Mouse (Mus musculus): ENCODE results near the gene Sv2c.

GRCm38 (mm10) chr13:96131911-96132310 lies 466 bp downstream of the Sv2c start:
- TF ChIP-seq POLR2A (IDR thresholded peaks at IDR 0.05; ENCODE audit: low read depth, low read length): no peak
- no peak for TF ChIP-seq CTCF (conservative IDR thresholded peaks at IDR 0.05; ENCODE audit: insufficient read depth, insufficient read length, low read depth, low read length)

All from kidney, adult 2 months (tissue).